Comparison of ENCODE assay signal across 15 mouse cellular contexts in the genomic region with DNA sequence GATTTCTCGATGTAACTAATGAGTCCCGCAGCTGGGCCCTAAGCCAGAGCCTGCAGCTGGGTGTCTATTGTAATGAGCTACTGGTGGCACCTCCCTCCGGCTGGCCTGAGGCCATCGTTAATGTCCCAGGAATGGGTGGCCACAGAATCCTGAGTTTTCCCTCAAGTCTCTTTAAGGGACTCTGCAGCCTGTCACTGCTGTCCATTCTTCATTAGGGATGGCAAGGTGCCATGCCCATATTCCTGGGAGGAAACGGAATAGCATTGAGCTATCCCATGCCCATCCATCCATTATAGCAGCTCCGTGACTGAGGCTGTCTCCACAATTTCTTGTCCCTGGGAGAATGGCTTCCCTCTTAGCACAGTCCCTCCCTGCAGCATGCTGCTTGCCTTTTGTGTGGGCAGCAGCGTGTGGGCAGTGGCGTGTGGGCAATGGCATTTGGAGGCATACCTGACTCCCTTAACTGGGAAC.
DNase-seq lines count a peak whose midpoint lies in the region; ATAC-seq and TF ChIP-seq lines count a peak whose summit lies in the region.
"Had no signal": no experiment of that assay in that cellular context is flagged by ENCODE, and none has a peak within 500 bp of the region (broad histone marks: within the 10 kb centered on the region; RNA-seq: fewer than 3 reads in every experiment).

No protein-coding gene starts in this region.

- no peaks in the 10 kb centered on the region for H3K4me1 ChIP-seq in embryonic facial prominence, embryonic 14.5 days (ENCODE audit: control insufficient read depth, insufficient read depth, low read length)
- H3K4me1 ChIP-seq in embryonic facial prominence, embryonic 10.5 days = no peaks in the 10 kb centered on the region
- no peaks in the 10 kb centered on the region for H3K4me1 ChIP-seq in lung, adult 2 months (ENCODE audit: control insufficient read depth, insufficient read depth, low read length)
- H3K4me1 ChIP-seq: limb, embryonic 13.5 days; lung, embryonic 15.5 days had no signal

- intact Hi-C loops in left cerebral cortex, postnatal 14 days (cut with DNase I) = loop anchor here (5.0 kb wide), 1 partner anchor 97 kb away; no protein-coding TSS in a partner anchor
- intact Hi-C loops in heart, postnatal 25 days (cut with DNase I) = no loop called here

- no peak overlapping the region for H3K9ac ChIP-seq in embryonic facial prominence, embryonic 14.5 days (ENCODE audit: low read depth, low read length)
- H3K9ac ChIP-seq: limb, embryonic 13.5 days; lung, embryonic 15.5 days had no signal

- 69% methylated on average over 8 of the region's 8 CpGs for WGBS in embryonic facial prominence, embryonic 14.5 days
- WGBS in embryonic facial prominence, embryonic 10.5 days = 77% methylated on average over 8 of the region's 8 CpGs
- 65% methylated on average over 8 of the region's 8 CpGs for WGBS in lung, adult 2 months

- H3K27me3 ChIP-seq in embryonic facial prominence, embryonic 14.5 days (replicated peaks; ENCODE audit: control insufficient read depth, insufficient read depth, low read length) = no peaks in the 10 kb centered on the region
- H3K27me3 ChIP-seq in embryonic facial prominence, embryonic 10.5 days (replicated peaks; ENCODE audit: low read depth, poor library complexity, severe bottlenecking) = no peaks in the 10 kb centered on the region
- H3K27me3 ChIP-seq: limb, embryonic 13.5 days; lung, embryonic 15.5 days had no signal

- TF ChIP-seq CTCF in lung, adult 2 months (IDR thresholded peaks at IDR 0.05; ENCODE audit: insufficient read depth, low read length) = no peak

- TF ChIP-seq POLR2A in lung, adult 2 months (IDR thresholded peaks at IDR 0.05; ENCODE audit: borderline replicate concordance, extremely low read depth, low read depth, low read length) = no peak

- H3K9me3 ChIP-seq in embryonic facial prominence, embryonic 14.5 days (ENCODE audit: control insufficient read depth, low read length) = no peaks in the 10 kb centered on the region
- H3K9me3 ChIP-seq in embryonic facial prominence, embryonic 10.5 days = no peaks in the 10 kb centered on the region
- H3K9me3 ChIP-seq: G1E; limb, embryonic 13.5 days; lung, embryonic 15.5 days had no signal

- no peak overlapping the region for H3K4me2 ChIP-seq in embryonic facial prominence, embryonic 14.5 days (ENCODE audit: low read depth, low read length)
- H3K4me2 ChIP-seq: limb, embryonic 13.5 days; lung, embryonic 15.5 days had no signal

- H3K4me3 ChIP-seq in embryonic facial prominence, embryonic 14.5 days (ENCODE audit: low read depth, low read length) = no peak overlapping the region
- H3K4me3 ChIP-seq in embryonic facial prominence, embryonic 10.5 days = no peak overlapping the region
- no peak overlapping the region for H3K4me3 ChIP-seq in lung, adult 2 months (replicated peaks; ENCODE audit: extremely low read depth, low read depth, low read length)
- H3K4me3 ChIP-seq: limb, embryonic 13.5 days; lung, embryonic 15.5 days had no signal

- ATAC-seq in embryonic facial prominence, embryonic 14.5 days (ENCODE audit: low read depth) = no peak

- H3K36me3 ChIP-seq in embryonic facial prominence, embryonic 14.5 days (ENCODE audit: control insufficient read depth, insufficient read depth, low read length) = no peaks in the 10 kb centered on the region
- no peaks in the 10 kb centered on the region for H3K36me3 ChIP-seq in embryonic facial prominence, embryonic 10.5 days (replicated peaks)
- H3K36me3 ChIP-seq: limb, embryonic 13.5 days; lung, embryonic 15.5 days had no signal

- peak; percentile 11 for DNase-seq in embryonic facial prominence, embryonic 14.5 days (ENCODE audit: low spot score)
- no peak for DNase-seq in embryonic facial prominence, embryonic 10.5 days (ENCODE audit: low spot score)
- DNase-seq in lung, postnatal 10 days = peak; percentile 8
- DNase-seq in lung, adult 2 months = no peak
- DNase-seq in left cerebral cortex, postnatal 14 days (ENCODE audit: low spot score in 2 of 2) = peak; percentile 54 to 56
- peak; percentile 74 for DNase-seq in right cerebral cortex, postnatal 25 days
- no peak for DNase-seq in heart, postnatal 25 days (ENCODE audit: low spot score)
- DNase-seq in adrenal gland, postnatal 10 days = no peak
- DNase-seq: cerebellum, adult 11 months; gastrocnemius, postnatal 10 days; spleen, adult 18-20 months; thymus, adult 18-20 months had no signal

- H3K27ac ChIP-seq in embryonic facial prominence, embryonic 14.5 days (replicated peaks; ENCODE audit: low read depth, low read length) = no peak overlapping the region
- H3K27ac ChIP-seq in embryonic facial prominence, embryonic 10.5 days (replicated peaks) = no peak overlapping the region
- H3K27ac ChIP-seq: limb, embryonic 13.5 days; lung, embryonic 15.5 days had no signal

Comparison
In these comparisons a context has a peak if more than half of its experiments do, and no peak if none do; other contexts are left out.
1. DNase-seq: peak in embryonic facial prominence, embryonic 14.5 days (single experiment), lung, postnatal 10 days (single experiment), left cerebral cortex, postnatal 14 days (2 of 2) and right cerebral cortex, postnatal 25 days (single experiment); none in embryonic facial prominence, embryonic 10.5 days (single experiment), lung, adult 2 months (single experiment), heart, postnatal 25 days (single experiment) and adrenal gland, postnatal 10 days (single experiment).